Mouse (Mus musculus) heart, adult 2 months (tissue): ENCODE measurements around the gene Apoa5.

Source experiments
- CTCF ChIP-seq: fragments of 200-600 bp; IDR thresholded peaks from 2 replicates; pipeline ENCODE4 v1.8.1; 2022; ENCODE audit warnings: antibody characterized with exemption, mild to moderate bottlenecking, moderate library complexity
- EP300 ChIP-seq: fragments of 200-500 bp; IDR thresholded peaks from 2 replicates; pipeline ENCODE4 v1.6.1; 2011; ENCODE audit warnings: low read depth, low read length, control low read depth; ENCODE audit not compliant: insufficient read depth
- POLR2A ChIP-seq: fragments of 200-500 bp; IDR thresholded peaks from 2 replicates; pipeline ENCODE4 v1.6.1; 2011; ENCODE audit warnings: mild to moderate bottlenecking, low read depth, low read length, control low read depth; ENCODE audit not compliant: insufficient read depth

- TF ChIP-seq CTCF (no peak), POLR2A (no peak), EP300 (no peak)
Measured at GRCm38 (mm10) chr9:46235649-46236048, 32.8 kb upstream of the Apoa5 start.
